Comparison of ENCODE assay signal across 25 mouse cellular contexts in genomic region chr15:100082733-100083132, GRCm38 (mm10). TPM values are rescaled to one million over a fixed set of nuclear protein-coding genes. Genes with fewer than 3 reads are reported as not detected.
DNase-seq lines count a peak whose midpoint lies in the region; ATAC-seq and TF ChIP-seq lines count a peak whose summit lies in the region.
"Had no signal": no experiment of that assay in that cellular context is flagged by ENCODE, and none has a peak within 500 bp of the region (broad histone marks: within the 10 kb centered on the region; RNA-seq: fewer than 3 reads in every experiment).

No protein-coding gene starts in this region.

- no peak for TF ChIP-seq CTCF in cerebellum, adult 2 months (IDR thresholded peaks at IDR 0.05; ENCODE audit: borderline replicate concordance, insufficient read depth, low read depth, low read length)

- H3K4me3 ChIP-seq in cerebellum, adult 2 months (replicated peaks; ENCODE audit: insufficient read depth, low read depth, low read length): no peak overlapping the region
- no peak overlapping the region for H3K4me3 ChIP-seq in limb, embryonic 15.5 days
- no peak overlapping the region for H3K4me3 ChIP-seq in limb, embryonic 10.5 days
- H3K4me3 ChIP-seq in embryonic facial prominence, embryonic 15.5 days (replicated peaks): no peak overlapping the region
- H3K4me3 ChIP-seq: erythroblast, embryonic 14.5 days; forebrain, embryonic 13.5 days; heart, embryonic 12.5 days; hindbrain, embryonic 10.5 days; limb, embryonic 13.5 days; neural tube, embryonic 15.5 days had no signal

- no peaks in the 10 kb centered on the region for H3K27me3 ChIP-seq in cerebellum, adult 2 months (ENCODE audit: control insufficient read depth, insufficient read depth, low read length)
- no peaks in the 10 kb centered on the region for H3K27me3 ChIP-seq in limb, embryonic 15.5 days
- H3K27me3 ChIP-seq in limb, embryonic 10.5 days (ENCODE audit: low read depth, poor library complexity, severe bottlenecking): no peaks in the 10 kb centered on the region
- no peaks in the 10 kb centered on the region for H3K27me3 ChIP-seq in embryonic facial prominence, embryonic 15.5 days
- H3K27me3 ChIP-seq: forebrain, embryonic 13.5 days; heart, embryonic 12.5 days; limb, embryonic 13.5 days; neural tube, embryonic 15.5 days had no signal

- H3K9ac ChIP-seq in limb, embryonic 15.5 days: no peak overlapping the region
- H3K9ac ChIP-seq in embryonic facial prominence, embryonic 15.5 days: no peak overlapping the region
- H3K9ac ChIP-seq: forebrain, embryonic 13.5 days; heart, embryonic 12.5 days; limb, embryonic 13.5 days; liver, embryonic 14.5 days; neural tube, embryonic 15.5 days had no signal

- no peak for ATAC-seq in limb, embryonic 15.5 days (ENCODE audit: insufficient number of reproducible peaks, low FRiP score, low TSS enrichment, low read depth)
- ATAC-seq in embryonic facial prominence, embryonic 15.5 days (ENCODE audit: insufficient number of reproducible peaks, low FRiP score, low TSS enrichment, low read depth): no peak
- ATAC-seq: forebrain, embryonic 13.5 days had no signal

- H3K36me3 ChIP-seq in limb, embryonic 15.5 days: no peaks in the 10 kb centered on the region
- H3K36me3 ChIP-seq in limb, embryonic 10.5 days: no peaks in the 10 kb centered on the region
- no peaks in the 10 kb centered on the region for H3K36me3 ChIP-seq in embryonic facial prominence, embryonic 15.5 days
- H3K36me3 ChIP-seq: heart, embryonic 12.5 days; hindbrain, embryonic 10.5 days; limb, embryonic 13.5 days; neural tube, embryonic 15.5 days had no signal

- 81% methylated on average over 5 of the region's 5 CpGs for WGBS in cerebellum, adult 2 months
- 80% methylated on average over 5 of the region's 5 CpGs for WGBS in limb, embryonic 15.5 days
- 97% methylated on average over 5 of the region's 5 CpGs for WGBS in limb, embryonic 10.5 days
- 72% methylated on average over 5 of the region's 5 CpGs for WGBS in embryonic facial prominence, embryonic 15.5 days

- peaks cover 34% of the 10 kb centered on the region for H3K4me1 ChIP-seq in cerebellum, adult 2 months (ENCODE audit: control insufficient read depth, insufficient read depth, low read length)
- peaks cover 8% of the 10 kb centered on the region; the same call in 1 of the 2 replicates for H3K4me1 ChIP-seq in limb, embryonic 15.5 days
- H3K4me1 ChIP-seq in limb, embryonic 10.5 days: peaks cover 7% of the 10 kb centered on the region; the same call in 1 of the 2 replicates
- peaks cover 33% of the 10 kb centered on the region for H3K4me1 ChIP-seq in embryonic facial prominence, embryonic 15.5 days

- H3K9me3 ChIP-seq in limb, embryonic 15.5 days: no peaks in the 10 kb centered on the region
- no peaks in the 10 kb centered on the region for H3K9me3 ChIP-seq in limb, embryonic 10.5 days (replicated peaks)
- no peaks in the 10 kb centered on the region for H3K9me3 ChIP-seq in embryonic facial prominence, embryonic 15.5 days (replicated peaks)
- H3K9me3 ChIP-seq: forebrain, embryonic 13.5 days; heart, embryonic 12.5 days; hindbrain, embryonic 10.5 days; limb, embryonic 13.5 days; neural tube, embryonic 15.5 days had no signal

- H3K4me2 ChIP-seq in limb, embryonic 15.5 days: no peak overlapping the region
- no peak overlapping the region for H3K4me2 ChIP-seq in embryonic facial prominence, embryonic 15.5 days (replicated peaks)
- H3K4me2 ChIP-seq: forebrain, embryonic 13.5 days; heart, embryonic 12.5 days; limb, embryonic 13.5 days; midbrain, embryonic 11.5 days; neural tube, embryonic 15.5 days had no signal

- DNase-seq in cerebellum, adult 2 months: no peak
- no peak for DNase-seq in cerebellum, adult 11 months
- DNase-seq in limb, embryonic 10.5 days (ENCODE audit: low spot score): no peak
- DNase-seq in urinary bladder, postnatal 25 days (ENCODE audit: low spot score): peak; percentile 37
- DNase-seq in kidney, adult 8-10 months: no peak
- DNase-seq: cerebellum, adult 9-10 months; gastrocnemius, postnatal 10 days; heart, postnatal 10 days; kidney, adult 2 months; kidney, postnatal 10 days; lung, postnatal 10 days; right cerebral cortex, adult 18-20 months; right cerebral cortex, postnatal 4 days; thymus, adult 2 months; thymus, postnatal 4 days had no signal

- TF ChIP-seq POLR2A in cerebellum, adult 2 months (IDR thresholded peaks at IDR 0.05; ENCODE audit: borderline replicate concordance, insufficient read depth, low read length): no peak

- H3K27ac ChIP-seq in cerebellum, adult 2 months (ENCODE audit: insufficient read depth, low read length): peak overlapping the region; percentile 46; the same call in 1 of the 2 replicates
- peak overlapping the region; percentile 38; the same call in 1 of the 2 replicates for H3K27ac ChIP-seq in limb, embryonic 15.5 days
- H3K27ac ChIP-seq in limb, embryonic 10.5 days: no peak overlapping the region
- peak overlapping the region; percentile 61; the same call in 1 of the 2 replicates for H3K27ac ChIP-seq in embryonic facial prominence, embryonic 15.5 days (replicated peaks)
- H3K27ac ChIP-seq: forebrain, embryonic 13.5 days; limb, embryonic 13.5 days; liver, embryonic 14.5 days had no signal

RNA-seq across cellular contexts. Expression of gene Dip2b, which starts 44.3 kb away (rescaled TPM):
- polyA plus RNA-seq in cerebellum, adult 2 months (2012; rRNA removed): 40.4 and 42.6 TPM in 2 replicates
- polyA plus RNA-seq in limb, embryonic 15.5 days (2015; fragmentation: Nextera tagmentation; extraction: Ambion mirVana): 9.8 and 11.3 TPM in 2 replicates
- 13.6 and 16.4 TPM in 2 replicates for polyA plus RNA-seq in limb, embryonic 10.5 days (2016; fragmentation: Nextera tagmentation; extraction: Ambion mirVana)
- 11.2 and 11.5 TPM in 2 replicates for polyA plus RNA-seq in embryonic facial prominence, embryonic 15.5 days (2015; fragmentation: Nextera tagmentation; extraction: Ambion mirVana)
